Mouse (Mus musculus) liver, embryonic 16.5 days (tissue): ENCODE results near the gene Pnpla7. TPM values are rescaled to one million over a fixed set of nuclear protein-coding genes. Genes with fewer than 3 reads are reported as not detected.
A peak's percentile ranks its signal among the peaks of the same experiment; 100 is the strongest.

ENCODE experiments used
- ATAC-seq: fragments of 200-750 bp; cut with Nextera tagmentation; 2 replicates; pipeline ENCODE4 v1.8.0; 2017; ENCODE audit warnings: low read depth, mild to moderate bottlenecking, moderate number of reproducible peaks, moderate library complexity
- H3K27ac ChIP-seq: fragments of 300-500 bp; sonication (generic); 2 replicates; pipeline ENCODE4 v1.5.1; 2014; ENCODE audit warnings: mild to moderate bottlenecking, low read length
- H3K27me3 ChIP-seq: fragments of 300-500 bp; sonication (generic); 2 replicates; pipeline ENCODE4 v1.6.1; 2014; ENCODE audit warnings: low read depth, low read length, mixed read lengths; ENCODE audit not compliant: control insufficient read depth, insufficient read depth
- H3K36me3 ChIP-seq: fragments of 300-500 bp; sonication (generic); 2 replicates; pipeline ENCODE4 v1.6.1; 2014; ENCODE audit warnings: mild to moderate bottlenecking; ENCODE audit not compliant: control insufficient read depth, insufficient read depth
- H3K4me1 ChIP-seq: fragments of 300-500 bp; sonication (generic); 2 replicates; pipeline ENCODE4 v1.6.1; 2014; ENCODE audit warnings: low read depth, low read length, mixed read lengths; ENCODE audit not compliant: control insufficient read depth
- H3K4me2 ChIP-seq: fragments of 300-500 bp; sonication (generic); 2 replicates; pipeline ENCODE4 v1.6.1; 2014; ENCODE audit warnings: low read depth, low read length, mixed read lengths
- H3K4me3 ChIP-seq: fragments of 300-500 bp; sonication (generic); 2 replicates; pipeline ENCODE4 v1.5.1; 2014; ENCODE audit warnings: low read depth, mild to moderate bottlenecking, low read length
- H3K9ac ChIP-seq: fragments of 300-500 bp; sonication (generic); 2 replicates; pipeline ENCODE4 v1.6.1; 2014; ENCODE audit warnings: low read depth, low read length
- H3K9me3 ChIP-seq: fragments of 300-500 bp; sonication (generic); replicated peaks from 2 replicates; pipeline ENCODE4 v1.6.1; 2016; ENCODE audit warnings: low read length; ENCODE audit not compliant: control insufficient read depth
- WGBS: fragments of 180-500 bp; shearing (Covaris S2); extraction: QIAGEN DNeasy Blood & Tissue Kit; methylation state at CpG from one replicate; pipeline ENCODE4 v1.1.7; 2014; ENCODE audit not compliant: insufficient replicate concordance; 5-methylcytosine and 5-hydroxymethylcytosine counted together
- polyA plus RNA-seq: library from polyadenylated mRNA; unstranded; fragments of >200 nt; fragmentation: Nextera tagmentation; extraction: Ambion mirVana; gene quantifications from 2 replicates; pipeline ENCODE4 v1.2.1, GENCODE M21; 2015

Gene Pnpla7
- polyA plus RNA-seq, 1 experiment from 2014 or later, result 13.7 TPM

DNA sequence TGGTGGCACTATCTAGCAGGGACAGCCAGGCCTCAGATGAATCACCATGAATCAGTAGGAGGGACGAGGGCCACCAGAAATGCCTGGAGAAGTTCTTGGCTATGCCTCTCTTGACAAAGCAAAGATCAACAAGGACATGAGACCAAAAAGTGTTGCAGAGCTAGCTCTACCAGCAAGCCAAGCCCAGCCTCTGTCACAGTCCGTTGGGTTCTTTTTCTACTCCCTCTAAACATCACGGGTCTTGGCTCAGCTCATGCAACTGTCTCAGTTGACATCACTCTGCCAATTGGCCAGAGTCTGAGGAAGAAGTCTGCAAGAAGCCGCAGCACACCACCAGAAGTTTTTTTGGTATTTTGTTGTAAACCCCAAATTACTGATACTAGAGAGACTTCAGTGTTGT, 99.7 kb downstream of the Pnpla7 start:
- ATAC-seq, result no peak
- H3K4me2 ChIP-seq, result no peak overlapping the region
- 46% methylated on average over 4 of the region's 4 CpGs for WGBS
- H3K27me3 ChIP-seq, result no peaks in the 10 kb centered on the region
- H3K9me3 ChIP-seq, result no peaks in the 10 kb centered on the region
- H3K4me3 ChIP-seq, result no peak overlapping the region
- H3K4me1 ChIP-seq, result no peaks in the 10 kb centered on the region
- no peak overlapping the region for H3K9ac ChIP-seq
- no peaks in the 10 kb centered on the region for H3K36me3 ChIP-seq
- H3K27ac ChIP-seq, result no peak overlapping the region

DNA sequence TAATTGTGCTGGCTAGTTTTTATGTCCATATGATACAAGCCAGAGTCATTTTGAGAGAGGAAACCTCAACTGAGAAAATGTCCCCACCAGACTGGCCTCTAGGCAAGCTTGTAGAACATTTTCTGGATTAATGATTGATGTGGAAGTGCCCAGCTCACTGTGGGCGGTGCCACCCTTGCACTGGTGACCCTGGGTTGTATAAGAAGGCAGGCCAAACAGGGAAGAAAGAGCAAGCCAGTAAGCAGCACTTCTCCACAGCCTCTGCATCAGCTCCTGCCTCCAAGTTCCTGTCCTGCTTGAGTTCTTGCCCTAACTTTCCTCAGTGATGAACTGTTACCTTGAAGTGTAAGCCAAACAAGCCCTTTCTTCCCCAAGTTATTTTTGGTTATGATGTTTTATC, 103.1 kb downstream of the Pnpla7 start:
- Histone ChIP-seq H3K27ac (0 out of 2 replicates have a peak overlapping the region, but pooled peaks have one; percentile 8), H3K4me3 (no peak overlapping the region), H3K27me3 (no peaks in the 10 kb centered on the region), H3K9me3 (no peaks in the 10 kb centered on the region), H3K4me1 (no peaks in the 10 kb centered on the region), H3K4me2 (peak overlapping the region; percentile 15; the same call in 1 of the 2 replicates), H3K9ac (no peak overlapping the region), H3K36me3 (no peaks in the 10 kb centered on the region)
- ATAC-seq, result peak; percentile 61
- 73% methylated on average over 1 of the region's 1 CpGs for WGBS

DNA sequence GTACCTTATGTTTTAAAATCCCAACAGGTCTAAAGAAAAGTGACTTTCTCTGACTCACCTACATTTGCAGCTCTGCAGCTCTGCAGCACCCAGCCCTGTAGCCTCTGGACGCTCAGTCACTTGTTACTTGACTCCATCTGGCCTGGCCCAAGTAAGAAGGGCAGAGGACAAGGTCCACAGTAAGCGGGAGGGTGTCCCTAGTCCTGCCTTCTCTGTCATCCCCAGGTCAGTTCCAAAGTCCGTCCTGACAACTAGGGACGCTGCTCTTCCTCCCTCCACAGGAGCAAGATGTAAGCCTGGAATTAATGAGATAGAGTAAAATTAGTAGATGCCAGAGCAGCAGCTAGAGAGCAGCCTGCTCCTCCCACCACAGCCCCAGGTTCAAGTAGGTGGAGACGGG, 104.2 kb downstream of the Pnpla7 start, which contains the start of gene Entpd8:
Gene Entpd8 (plus strand): TSS at position 229 of the 400 bp plus-strand sequence.
- H3K9ac ChIP-seq, result no peak within 1 kb of the TSS
- no peaks in the 10 kb centered on the region for H3K9me3 ChIP-seq
- no peaks in the 10 kb centered on the region for H3K36me3 ChIP-seq
- peak within 1 kb of the TSS; percentile 9 for H3K4me3 ChIP-seq
- no peaks in the 10 kb centered on the region for H3K27me3 ChIP-seq
- no peaks in the 10 kb centered on the region for H3K4me1 ChIP-seq
- ATAC-seq, result peak; percentile 73
- WGBS, result 40% methylated on average over 5 of the region's 5 CpGs
- no peak within 1 kb of the TSS; the same call in 1 of the 2 replicates for H3K27ac ChIP-seq
- H3K4me2 ChIP-seq, result peak within 1 kb of the TSS; percentile 26

DNA sequence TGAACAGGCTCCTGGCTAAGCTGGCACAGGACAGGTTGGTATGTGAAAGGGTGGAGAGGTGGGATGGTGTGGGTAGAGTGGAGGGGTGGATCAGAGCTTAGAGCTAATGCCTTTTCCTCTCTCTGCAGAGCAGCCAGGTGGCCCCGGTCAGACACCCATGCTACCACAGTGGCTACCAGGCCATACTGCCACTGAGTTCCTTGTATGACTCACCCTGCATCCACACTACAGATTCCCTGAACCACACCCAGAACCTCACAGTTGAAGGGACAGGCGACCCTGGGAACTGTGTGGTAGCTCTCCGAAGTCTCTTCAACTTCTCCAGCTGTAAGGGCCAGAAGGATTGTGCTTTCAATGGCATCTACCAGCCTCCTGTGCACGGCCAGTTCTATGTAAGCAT, 107.9 kb downstream of the Pnpla7 start:
- Histone ChIP-seq H3K27ac (no peak overlapping the region), H3K4me3 (no peak overlapping the region), H3K9ac (no peak overlapping the region), H3K27me3 (no peaks in the 10 kb centered on the region), H3K4me2 (no peak overlapping the region), H3K4me1 (no peaks in the 10 kb centered on the region), H3K36me3 (no peaks in the 10 kb centered on the region), H3K9me3 (no peaks in the 10 kb centered on the region)
- 58% methylated on average over 4 of the region's 4 CpGs for WGBS
- no peak for ATAC-seq

DNA sequence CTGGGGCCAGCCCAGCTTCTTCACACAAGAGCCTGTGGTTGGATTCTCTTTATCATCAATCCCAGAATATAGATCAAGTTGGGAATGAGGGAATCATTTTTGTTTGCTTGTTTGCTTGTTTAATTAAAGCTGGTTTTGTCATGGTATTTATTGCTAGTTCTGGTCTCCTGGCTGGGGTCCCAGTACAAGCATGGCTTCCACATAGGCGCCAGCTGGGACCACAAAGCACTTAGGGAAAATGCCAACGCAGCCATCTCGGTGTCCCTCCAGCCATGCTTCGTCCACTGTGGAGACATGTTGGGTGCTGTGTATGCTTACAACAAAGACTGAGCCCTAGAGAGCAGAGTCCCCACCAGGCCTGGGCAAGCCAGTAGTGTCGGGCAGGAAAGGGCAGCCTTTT, 109.7 kb downstream of the Pnpla7 start:
- Histone ChIP-seq H3K27me3 (no peaks in the 10 kb centered on the region), H3K9ac (no peak overlapping the region), H3K36me3 (no peaks in the 10 kb centered on the region), H3K4me1 (no peaks in the 10 kb centered on the region), H3K4me2 (no peak overlapping the region), H3K4me3 (no peak overlapping the region), H3K27ac (no peak overlapping the region), H3K9me3 (no peaks in the 10 kb centered on the region)
- ATAC-seq, result no peak
- WGBS, result 78% methylated on average over 5 of the region's 5 CpGs

DNA sequence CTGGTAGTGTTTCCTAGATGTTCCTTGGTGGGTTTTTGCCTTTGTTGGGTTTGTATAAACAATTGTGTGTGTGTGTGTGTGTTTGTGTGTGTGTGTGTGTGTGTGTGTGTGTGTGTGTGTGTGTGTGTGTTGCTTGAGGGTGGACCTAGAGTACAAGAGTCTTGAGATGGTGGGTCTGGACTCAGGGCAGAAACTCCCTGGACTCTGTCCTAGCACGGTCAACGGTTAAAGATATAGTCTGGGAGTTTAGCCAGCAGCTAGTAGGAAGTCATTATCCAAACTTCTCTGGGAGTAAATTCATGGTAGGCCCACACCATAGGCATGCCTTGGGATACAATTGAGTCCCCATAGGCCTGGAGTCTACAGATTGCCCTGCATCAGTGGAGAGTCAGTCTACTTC, 112.0 kb downstream of the Pnpla7 start:
- ATAC-seq, result no peak
- Histone ChIP-seq H3K27ac (no peak overlapping the region), H3K27me3 (no peaks in the 10 kb centered on the region)

DNA sequence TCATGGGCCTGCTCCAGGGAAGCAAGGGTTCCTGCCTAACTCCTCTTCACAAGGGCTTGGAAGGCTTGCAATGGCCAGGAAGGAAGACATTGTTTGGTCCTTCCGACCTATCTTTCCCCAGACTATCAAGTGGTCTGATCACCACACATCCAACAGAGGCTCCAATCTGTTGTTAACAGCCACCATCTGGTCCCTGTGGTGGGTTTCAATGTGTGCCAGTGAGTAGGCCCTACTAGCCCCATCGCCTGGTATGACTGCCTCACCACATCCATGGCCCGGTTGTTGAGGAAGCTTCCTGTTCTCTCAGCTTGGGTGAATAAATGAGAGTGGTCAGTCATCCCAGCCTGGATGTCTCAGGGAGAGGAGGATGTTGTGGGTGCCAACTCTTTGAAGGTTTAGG, 112.8 kb downstream of the Pnpla7 start:
- H3K36me3 ChIP-seq, result no peaks in the 10 kb centered on the region
- no peak overlapping the region for H3K27ac ChIP-seq
- no peaks in the 10 kb centered on the region for H3K27me3 ChIP-seq
- ATAC-seq, result no peak
- H3K4me3 ChIP-seq, result no peak overlapping the region
- H3K9ac ChIP-seq, result no peak overlapping the region
- H3K4me1 ChIP-seq, result no peaks in the 10 kb centered on the region
- 58% methylated on average over 3 of the region's 3 CpGs for WGBS
- no peak overlapping the region for H3K4me2 ChIP-seq
- H3K9me3 ChIP-seq, result no peaks in the 10 kb centered on the region

More for the DNA sequence above, 112.0 kb downstream of the Pnpla7 start:
- H3K4me3 ChIP-seq, result no peak overlapping the region
- no peaks in the 10 kb centered on the region for H3K4me1 ChIP-seq
- H3K4me2 ChIP-seq, result no peak overlapping the region
- WGBS, result 62% methylated on average over 2 of the region's 2 CpGs
- H3K9me3 ChIP-seq, result no peaks in the 10 kb centered on the region
- H3K36me3 ChIP-seq, result no peaks in the 10 kb centered on the region
- no peak overlapping the region for H3K9ac ChIP-seq

DNA sequence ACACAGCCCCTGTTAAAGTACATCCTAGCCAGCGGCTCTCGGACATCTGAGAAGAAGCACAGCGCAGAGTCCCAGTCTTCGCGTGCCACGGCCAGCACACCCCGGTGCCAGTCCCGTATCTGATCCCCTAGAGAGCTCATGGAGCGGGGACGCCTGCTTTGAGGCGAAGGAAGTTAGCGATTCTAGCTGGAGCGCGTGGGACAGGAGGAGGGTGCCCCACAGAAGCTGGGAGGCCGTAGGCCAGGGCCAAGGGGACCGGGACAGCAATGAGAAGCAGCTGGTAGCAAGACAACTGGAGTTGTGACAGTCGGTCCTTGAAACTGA, 118.9 kb downstream of the Pnpla7 start:
- Histone ChIP-seq H3K9ac (peak overlapping the region; percentile 28), H3K4me2 (peak overlapping the region; percentile 59), H3K4me3 (peak overlapping the region; percentile 41), H3K9me3 (no peaks in the 10 kb centered on the region), H3K4me1 (peaks cover 10% of the 10 kb centered on the region), H3K27ac (no peak overlapping the region), H3K36me3 (no peaks in the 10 kb centered on the region), H3K27me3 (no peaks in the 10 kb centered on the region)
- WGBS, result 43% methylated on average over 17 of the region's 17 CpGs
- peak; percentile 19 for ATAC-seq

DNA sequence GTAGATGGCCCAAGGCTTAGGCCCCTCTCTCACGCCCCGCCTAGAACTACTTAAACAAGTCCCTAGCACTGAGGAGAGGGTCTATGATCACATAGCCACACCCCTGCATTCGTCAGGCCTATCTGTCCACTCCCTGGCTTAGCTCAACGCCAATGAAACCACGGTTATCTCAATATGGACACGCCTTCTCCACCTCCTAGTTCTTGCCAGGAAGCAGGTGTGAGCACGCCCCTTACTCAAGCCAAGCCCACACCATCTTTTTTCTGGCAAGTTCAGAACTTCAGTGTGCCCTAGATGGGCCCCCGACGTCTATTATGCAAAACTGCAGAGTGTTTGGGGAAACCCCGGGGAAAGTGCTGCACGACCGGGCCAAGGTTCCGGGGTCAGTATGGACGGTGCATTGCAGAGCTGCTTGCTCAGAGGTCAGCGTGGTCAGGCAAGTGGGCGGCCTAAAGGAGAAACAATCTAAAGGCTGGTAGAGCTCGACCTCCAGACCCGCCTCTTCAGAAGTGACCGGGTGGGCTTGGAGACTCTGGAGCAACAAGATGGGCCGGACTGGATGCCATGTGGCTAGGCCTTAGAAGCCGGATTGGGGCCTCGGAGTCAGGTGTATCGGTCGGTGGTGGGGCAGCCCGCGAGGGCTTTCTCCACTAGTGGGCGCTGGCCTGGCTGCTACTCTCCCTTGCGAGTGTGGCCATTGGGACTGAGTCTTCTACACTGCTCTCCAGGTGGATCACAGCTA, 119.4 kb downstream of the Pnpla7 start, which contains the start of gene Noxa1:
Gene Noxa1 (minus strand): TSS at position 41 of the 742 bp plus-strand sequence.
- Histone ChIP-seq H3K27ac (no peak within 1 kb of the TSS), H3K9ac (peak within 1 kb of the TSS; percentile 28), H3K4me1 (peaks cover 10% of the 10 kb centered on the region), H3K27me3 (no peaks in the 10 kb centered on the region), H3K36me3 (no peaks in the 10 kb centered on the region), H3K4me2 (peak within 1 kb of the TSS; percentile 59), H3K4me3 (peak within 1 kb of the TSS; percentile 41), H3K9me3 (no peaks in the 10 kb centered on the region)
- WGBS, result 39% methylated on average over 28 of the region's 28 CpGs
- peak; percentile 79 for ATAC-seq
